Mouse (Mus musculus) midbrain, postnatal 0 days (tissue): ENCODE measurements around the gene Rpl12. TPM values are rescaled to one million over a fixed set of nuclear protein-coding genes. Genes with fewer than 3 reads are reported as not detected.

ENCODE experiments used
- ATAC-seq: fragments of 200-750 bp; cut with Nextera tagmentation; 2 replicates; pipeline ENCODE4 v1.8.0; 2017; ENCODE audit warnings: moderate number of reproducible peaks, mild to moderate bottlenecking, moderate TSS enrichment, moderate library complexity; ENCODE audit not compliant: low FRiP score
- DNase-seq: peaks from one replicate; pipeline ENCODE4 v3.0.0-alpha.2; 2015; ENCODE audit warnings: low spot score
- H3K27ac ChIP-seq: fragments of 300-500 bp; sonication (generic); 2 replicates; pipeline ENCODE4 v1.5.1; 2014; ENCODE audit warnings: low read depth, mild to moderate bottlenecking, low read length, mixed read lengths
- H3K27me3 ChIP-seq: fragments of 300-500 bp; sonication (generic); 2 replicates; pipeline ENCODE4 v1.6.1; 2014; ENCODE audit warnings: low read length, control low read depth, mixed read lengths; ENCODE audit not compliant: insufficient read depth
- H3K36me3 ChIP-seq: fragments of 300-500 bp; sonication (generic); 2 replicates; pipeline ENCODE4 v1.6.1; 2014; ENCODE audit warnings: low read length, control low read depth, mixed read lengths; ENCODE audit not compliant: insufficient read depth
- H3K4me1 ChIP-seq: fragments of 300-500 bp; sonication (generic); 2 replicates; pipeline ENCODE4 v1.6.1; 2014; ENCODE audit warnings: mild to moderate bottlenecking, control low read depth, antibody characterized with exemption, low read length, mixed read lengths; ENCODE audit not compliant: insufficient read depth
- H3K4me2 ChIP-seq: fragments of 300-500 bp; sonication (generic); 2 replicates; pipeline ENCODE4 v1.6.1; 2014; ENCODE audit warnings: low read depth, mild to moderate bottlenecking, low read length, mixed read lengths; ENCODE audit not compliant: poor library complexity, severe bottlenecking
- H3K4me3 ChIP-seq: fragments of 300-500 bp; sonication (generic); 2 replicates; pipeline ENCODE4 v1.5.1; 2014; ENCODE audit warnings: low read depth, mild to moderate bottlenecking, low read length, moderate library complexity
- H3K9ac ChIP-seq: fragments of 300-500 bp; sonication (generic); replicated peaks from 2 replicates; pipeline ENCODE4 v1.6.1; 2014; ENCODE audit warnings: mild to moderate bottlenecking, low read length, moderate library complexity, mixed read lengths; ENCODE audit not compliant: poor library complexity, severe bottlenecking
- H3K9me3 ChIP-seq: fragments of 300-500 bp; sonication (generic); 2 replicates; pipeline ENCODE4 v1.6.1; 2016; ENCODE audit warnings: low read length, control low read depth
- CTCF ChIP-seq: IDR thresholded peaks from 2 replicates; pipeline ENCODE4 v1.5.1; 2016; ENCODE audit warnings: antibody characterized with exemption, mild to moderate bottlenecking
- WGBS: fragments of 180-500 bp; shearing (Covaris S2); extraction: QIAGEN DNeasy Blood & Tissue Kit; methylation state at CpG from one replicate; pipeline ENCODE4 v1.1.7; 2014; 5-methylcytosine and 5-hydroxymethylcytosine counted together
- polyA plus RNA-seq: library from polyadenylated mRNA; unstranded; fragments of >200 nt; fragmentation: Nextera tagmentation; extraction: Ambion mirVana; gene quantifications from 2 replicates; pipeline ENCODE4 v1.2.1, GENCODE M21; 2015
- total RNA-seq: library from RNA; depleted of rRNA; stranded (reverse); fragments of >200 nt; gene quantifications from 2 replicates; pipeline ENCODE4 v1.2.3, GENCODE M21; 2014

Gene Rpl12
- total and polyA plus RNA-seq, 2 experiments from 2014 or later, result 102 to 196 TPM

- H3K36me3 ChIP-seq, result peaks cover 8% of the 10 kb centered on the region; the same call in 1 of the 2 replicates
- H3K4me3 ChIP-seq, result no peak overlapping the region
- H3K9me3 ChIP-seq, result no peaks in the 10 kb centered on the region
- ATAC-seq (no peak), DNase-seq (no peak)
- no peak overlapping the region for H3K4me2 ChIP-seq
- no peak overlapping the region for H3K27ac ChIP-seq
- no peak for TF ChIP-seq CTCF
- H3K9ac ChIP-seq, result no peak overlapping the region
- 29% methylated on average over 10 of the region's 10 CpGs for WGBS
- H3K27me3 ChIP-seq, result no peaks in the 10 kb centered on the region
- 0 out of 2 replicates have a peak, but pooled peaks cover 9% of the 10 kb centered on the region for H3K4me1 ChIP-seq
Measured at GRCm38 (mm10) chr2:32964659-32965457, 3.5 kb downstream of the Rpl12 start.

- Histone ChIP-seq H3K27ac (no peak overlapping the region), H3K4me3 (no peak overlapping the region), H3K36me3 (peaks cover 8% of the 10 kb centered on the region; the same call in 1 of the 2 replicates), H3K9ac (no peak overlapping the region), H3K4me1 (0 out of 2 replicates have a peak, but pooled peaks cover 7% of the 10 kb centered on the region), H3K4me2 (peak overlapping the region; percentile 87; the same call in 1 of the 2 replicates), H3K9me3 (no peaks in the 10 kb centered on the region), H3K27me3 (no peaks in the 10 kb centered on the region)
- DNase-seq, result no peak
- WGBS, result 14% methylated on average over 7 of the region's 7 CpGs
- ATAC-seq, result no peak
- TF ChIP-seq CTCF, result no peak
Measured at GRCm38 (mm10) chr2:32965511-32966183, 4.3 kb downstream of the Rpl12 start.

- Histone ChIP-seq H3K9ac (peak overlapping the region; percentile 59), H3K4me2 (peak overlapping the region; percentile 87), H3K4me1 (0 out of 2 replicates have a peak, but pooled peaks cover 3% of the 10 kb centered on the region), H3K27ac (peak overlapping the region; percentile 91), H3K9me3 (no peaks in the 10 kb centered on the region), H3K4me3 (peak overlapping the region; percentile 46), H3K27me3 (no peaks in the 10 kb centered on the region), H3K36me3 (peaks cover 8% of the 10 kb centered on the region; the same call in 1 of the 2 replicates)
- ATAC-seq, result no peak; the same call in 1 of the 2 replicates
- WGBS, result 12% methylated on average over 13 of the region's 13 CpGs
- TF ChIP-seq CTCF, result no peak
- DNase-seq, result no peak
Measured at GRCm38 (mm10) chr2:32966184-32966688, 4.9 kb downstream of the Rpl12 start.

- H3K4me2 ChIP-seq, result peak overlapping the region; percentile 87
- no peaks in the 10 kb centered on the region for H3K27me3 ChIP-seq
- H3K9me3 ChIP-seq, result no peaks in the 10 kb centered on the region
- peak overlapping the region; percentile 91 for H3K27ac ChIP-seq
- TF ChIP-seq CTCF, result peak; percentile 74
- ATAC-seq (peak; percentile 92), DNase-seq (peak; percentile 96)
- H3K4me3 ChIP-seq, result peak overlapping the region; percentile 46
- 0 out of 2 replicates have a peak, but pooled peaks cover 3% of the 10 kb centered on the region for H3K4me1 ChIP-seq
- H3K9ac ChIP-seq, result peak overlapping the region; percentile 59
- peaks cover 8% of the 10 kb centered on the region; the same call in 1 of the 2 replicates for H3K36me3 ChIP-seq
- under 1% methylated on average over 55 of the region's 55 CpGs for WGBS
Measured at GRCm38 (mm10) chr2:32966689-32967631, 5.6 kb downstream of the Rpl12 start.

- Histone ChIP-seq H3K36me3 (peaks cover 13% of the 10 kb centered on the region), H3K27me3 (no peaks in the 10 kb centered on the region), H3K9ac (peak overlapping the region; percentile 59; the same call in 1 of the 2 replicates), H3K27ac (peak overlapping the region; percentile 91; the same call in 1 of the 2 replicates), H3K4me2 (peak overlapping the region; percentile 87), H3K4me1 (0 out of 2 replicates have a peak, but pooled peaks cover 3% of the 10 kb centered on the region), H3K9me3 (no peaks in the 10 kb centered on the region), H3K4me3 (peak overlapping the region; percentile 46; the same call in 1 of the 2 replicates)
- ATAC-seq (no peak), DNase-seq (no peak)
- no peak for TF ChIP-seq CTCF
- WGBS, result 87% methylated on average over 9 of the region's 9 CpGs
Measured at GRCm38 (mm10) chr2:32968024-32968614, 6.8 kb downstream of the Rpl12 start.
